Mouse (Mus musculus) left cerebral cortex, adult 18-20 months (tissue): Measurements from ENCODE around the gene Selenof. TPM values are rescaled to one million over a fixed set of nuclear protein-coding genes. Genes with fewer than 3 reads are reported as not detected.
"Not testable (repeated sequence)": the region's sequence is repeated elsewhere in the genome, so short reads cannot be mapped to it uniquely, and the experiment has no call there.

Experiments
- DNase-seq, 2 experiments: peaks; one replicate each; pipeline ENCODE4 v3.0.0; 2021 to 2022; ENCODE audit warnings: low spot score in 2 of 2, mixed read lengths in 1 of 2
- total RNA-seq, 2 experiments: library from RNA; stranded (reverse); gene quantifications; 2 replicates each; pipeline ENCODE4 v1.2.3; 2021

Gene Selenof
- total RNA-seq, 2 experiments from 2014 or later = 212 TPM

- no peak for DNase-seq
Observed at GRCm38 (mm10) chr3:144597790-144598467, 27.8 kb downstream of the Selenof start.

- no peak for DNase-seq
Observed at GRCm38 (mm10) chr3:144602413-144602812, 32.3 kb downstream of the Selenof start.

- DNase-seq = no peak
Observed at GRCm38 (mm10) chr3:144602819-144603218, 32.7 kb downstream of the Selenof start.

- no peak for DNase-seq
Observed at GRCm38 (mm10) chr3:144603558-144603957, 33.5 kb downstream of the Selenof start.

GRCm38 (mm10) chr3:144604205-144604604 is 34.1 kb downstream of the Selenof start:
- no peak for DNase-seq

DNA sequence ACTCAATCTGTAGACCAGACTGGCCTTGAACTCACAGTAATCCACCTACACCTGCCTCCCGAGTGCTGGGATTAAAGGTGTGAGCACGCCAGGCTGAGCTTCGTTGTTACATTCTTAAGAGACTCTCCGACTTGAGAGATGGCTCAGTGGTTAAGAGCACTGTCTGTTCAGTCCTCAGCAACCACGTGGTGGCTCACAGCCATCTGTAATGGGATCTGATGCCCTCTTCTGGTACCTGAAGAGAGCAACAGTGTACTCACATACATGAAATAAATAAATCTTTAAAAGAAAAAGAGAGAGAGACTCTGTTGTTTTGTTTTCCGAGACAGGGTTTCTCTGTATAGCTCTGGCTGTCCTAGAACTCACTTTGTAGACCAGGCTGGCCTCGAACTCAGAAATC is 35.7 kb downstream of the Selenof start:
- DNase-seq = not testable (repeated sequence)

DNA sequence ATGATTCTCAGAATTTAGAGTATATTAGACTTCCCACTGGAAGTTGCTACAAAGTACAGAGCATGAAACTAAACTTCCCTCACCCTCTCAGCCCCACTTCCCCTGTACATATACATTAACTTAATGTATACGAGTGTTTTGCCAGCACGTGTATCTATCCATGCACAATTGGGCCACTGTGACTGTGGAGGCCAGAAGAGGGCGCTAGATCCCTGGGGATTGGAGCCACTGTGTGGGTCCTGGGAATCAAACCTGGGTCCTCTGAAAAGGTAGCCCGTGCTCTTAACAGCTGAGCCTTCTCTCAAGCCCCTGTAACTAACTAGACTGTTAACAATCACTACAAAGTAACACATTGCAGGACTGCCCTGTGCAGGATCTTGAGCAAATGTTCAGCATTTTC is 36.3 kb downstream of the Selenof start:
- no peak for DNase-seq

- DNase-seq = no peak
Observed at GRCm38 (mm10) chr3:144608090-144608489, 38.0 kb downstream of the Selenof start.

- DNase-seq = no peak
Observed at GRCm38 (mm10) chr3:144610759-144611158, 40.7 kb downstream of the Selenof start.

GRCm38 (mm10) chr3:144611626-144612271 is 41.6 kb downstream of the Selenof start:
- no peak for DNase-seq

DNA sequence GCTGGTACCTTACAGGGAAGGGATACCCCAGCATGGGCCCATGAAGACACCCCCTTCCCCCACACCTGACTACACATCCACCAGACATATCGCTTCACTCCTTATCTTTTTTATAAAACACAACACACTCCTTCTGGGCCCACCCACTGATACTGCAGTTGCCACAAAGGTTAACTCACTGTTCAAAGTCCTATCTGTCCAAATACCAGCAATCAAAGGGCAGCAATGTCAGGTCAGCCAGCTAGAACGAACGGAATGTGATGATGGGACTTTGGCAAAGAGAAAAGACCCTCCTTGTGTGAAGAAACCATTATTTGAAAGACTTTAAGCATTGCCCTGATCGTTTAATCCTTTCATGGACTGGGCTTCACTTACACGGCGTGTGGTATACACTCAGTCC is 42.3 kb downstream of the Selenof start:
- no peak for DNase-seq

- DNase-seq = no peak
Observed at GRCm38 (mm10) chr3:144614277-144614676, 44.2 kb downstream of the Selenof start.

GRCm38 (mm10) chr3:144614698-144615097 is 44.6 kb downstream of the Selenof start:
- DNase-seq = no peak

- DNase-seq = no peak
Observed at GRCm38 (mm10) chr3:144615459-144615858, 45.4 kb downstream of the Selenof start.

GRCm38 (mm10) chr3:144616654-144617425 is 46.7 kb downstream of the Selenof start:
- DNase-seq = peak; percentile 87 to 94

DNA sequence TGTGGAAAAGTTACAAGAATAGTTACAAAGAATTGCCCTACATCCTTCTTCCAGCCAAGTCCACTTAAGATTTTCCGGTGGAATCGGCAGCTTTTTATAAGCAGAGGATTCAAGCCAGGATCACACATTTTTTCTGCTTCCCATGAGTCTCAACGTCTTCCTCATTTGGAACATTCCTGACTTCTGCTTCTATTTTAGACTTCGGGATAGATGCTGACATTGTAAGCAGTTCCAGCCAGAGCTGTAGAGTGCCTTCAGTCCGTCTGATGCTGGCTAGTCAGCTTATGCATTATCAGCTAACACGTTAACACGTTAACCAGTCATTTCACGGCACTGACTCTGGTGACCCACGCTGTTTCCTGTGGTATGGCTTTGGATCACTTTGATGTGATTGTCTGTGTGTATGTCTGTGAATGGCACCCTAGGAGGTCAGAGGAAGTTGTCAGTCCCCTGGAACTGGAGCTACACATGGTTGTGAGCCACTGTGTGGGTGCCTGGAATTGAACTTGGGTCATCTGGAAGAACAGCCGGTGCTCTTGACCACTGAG is 47.6 kb downstream of the Selenof start:
- DNase-seq = no peak

DNA sequence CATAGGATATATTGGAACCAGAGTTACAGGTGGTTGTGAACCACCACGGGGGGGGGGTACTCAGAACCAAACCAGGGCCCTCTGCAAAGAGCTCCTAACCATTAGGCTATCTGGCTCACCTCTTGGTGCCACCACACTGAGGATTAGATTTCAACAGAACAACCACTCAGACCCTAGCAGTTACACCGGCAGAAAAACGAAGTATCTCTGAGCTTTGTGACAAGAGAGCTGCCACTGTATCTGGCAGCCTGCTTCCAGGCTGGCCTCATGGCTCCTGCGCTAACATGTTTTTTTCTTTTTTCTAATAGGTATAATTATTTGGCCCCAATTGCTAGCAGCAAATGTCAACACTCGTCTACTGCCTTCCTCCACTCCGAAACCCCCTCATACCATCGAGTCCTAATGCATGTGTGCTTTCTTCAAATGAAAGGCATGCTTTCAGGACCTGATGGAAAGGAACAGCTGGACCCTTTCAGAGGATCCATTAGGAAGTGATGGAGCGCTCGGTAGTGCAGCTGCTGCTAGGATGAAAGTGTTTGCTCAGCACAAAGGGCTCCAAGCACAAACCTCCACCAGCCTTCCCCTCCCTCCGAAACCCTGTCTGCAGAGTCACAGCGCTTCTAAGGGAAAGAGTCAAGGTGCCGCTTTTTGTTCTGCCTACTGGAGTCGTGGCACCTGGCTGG is 53.0 kb downstream of the Selenof start:
- DNase-seq = no peak

DNA sequence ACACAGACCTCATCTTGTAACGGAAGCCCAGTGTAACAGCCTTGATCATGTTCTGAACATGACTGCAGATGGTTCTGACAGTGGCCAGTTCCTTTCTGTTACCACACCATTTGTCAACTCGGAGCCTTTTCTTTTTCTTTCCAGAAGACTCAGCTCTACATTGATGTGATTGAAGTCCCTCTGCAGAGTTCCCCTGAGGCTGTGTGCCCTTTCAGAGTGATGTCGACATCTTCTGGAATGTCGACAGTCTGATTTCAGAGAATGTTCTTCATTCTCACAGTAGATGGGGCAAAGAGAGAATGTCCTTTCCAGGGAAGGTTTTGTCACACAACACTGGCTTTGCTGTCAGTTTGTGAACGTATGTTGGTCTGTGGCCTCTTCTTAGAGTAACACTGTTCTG is 55.6 kb downstream of the Selenof start:
- no peak for DNase-seq

DNA sequence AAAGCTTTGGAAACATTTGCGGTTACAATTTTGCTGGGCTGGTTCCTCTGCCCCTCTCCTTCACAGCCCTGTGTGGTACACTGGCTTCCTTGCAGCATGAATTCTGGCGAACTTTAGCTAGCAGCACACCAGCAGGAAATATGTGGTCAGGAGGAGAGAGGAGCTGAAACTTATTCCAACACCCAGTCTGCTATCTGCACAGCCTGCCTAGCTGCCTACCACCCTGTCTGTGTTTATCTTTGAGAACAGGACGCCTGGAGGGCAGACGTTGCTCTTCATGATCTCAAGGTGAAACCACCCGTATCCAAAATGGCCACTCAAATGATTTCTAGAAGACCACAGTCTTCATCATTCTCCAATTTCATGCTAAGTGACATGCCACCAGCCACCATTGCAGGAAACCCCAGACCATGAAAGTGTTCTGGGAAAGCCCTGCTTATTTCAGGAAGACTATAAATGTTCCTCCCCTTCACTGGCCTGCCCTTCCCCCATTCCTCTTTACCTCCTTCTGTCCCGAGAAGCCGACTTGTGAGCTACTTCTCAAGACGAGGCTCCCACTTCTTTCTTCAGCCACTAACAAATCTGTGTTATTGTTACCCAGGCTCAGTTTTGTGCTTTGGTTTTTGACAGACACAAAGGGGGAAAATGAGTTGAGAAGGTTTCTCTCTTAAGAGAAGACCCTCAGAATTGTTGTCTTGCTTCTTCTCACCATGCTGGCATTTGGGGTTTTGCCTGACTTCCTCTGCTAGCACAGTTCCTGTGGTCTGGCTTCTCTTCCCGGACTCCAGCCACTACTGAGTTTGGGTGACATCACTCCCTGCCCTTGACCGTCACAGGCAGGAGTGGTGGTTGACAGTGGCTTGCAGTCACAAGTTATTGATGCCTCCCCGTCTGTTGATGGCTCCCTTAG is 58.2 kb downstream of the Selenof start:
- no peak for DNase-seq

GRCm38 (mm10) chr3:144628915-144629230 is 58.8 kb downstream of the Selenof start:
- no peak for DNase-seq
